Mouse (Mus musculus): ENCODE results near the gene Bag3. TPM values are rescaled to one million over a fixed set of nuclear protein-coding genes. Genes with fewer than 3 reads are reported as not detected.
A peak's percentile ranks its signal among the peaks of the same experiment; 100 is the strongest.

Bag3 gene
- polyA plus RNA-seq, 1 experiment, result 25.4 TPM

DNA sequence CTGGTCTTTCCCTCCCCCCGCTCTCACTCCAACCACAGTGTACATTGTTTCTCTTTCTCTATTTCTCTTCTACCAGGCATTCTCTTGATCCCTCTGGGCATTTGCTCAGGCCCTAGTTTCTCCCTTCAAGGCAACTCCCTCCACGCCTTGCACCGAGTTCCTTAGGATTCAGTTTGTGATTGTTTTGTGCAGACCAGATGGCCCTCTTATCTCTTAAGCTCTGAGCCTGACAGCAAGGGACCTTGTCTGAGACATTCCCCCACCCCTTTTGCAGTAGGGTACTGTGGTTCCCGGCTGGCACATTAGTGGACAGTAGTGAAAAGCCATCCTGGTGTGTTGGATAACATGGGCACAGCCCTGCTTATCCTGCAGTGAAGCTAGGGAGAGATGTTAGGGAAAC lies 19.1 kb downstream of the Bag3 start:
- H3K4me3 ChIP-seq (ENCODE audit: insufficient read depth, low read length), result no peak overlapping the region

DNA sequence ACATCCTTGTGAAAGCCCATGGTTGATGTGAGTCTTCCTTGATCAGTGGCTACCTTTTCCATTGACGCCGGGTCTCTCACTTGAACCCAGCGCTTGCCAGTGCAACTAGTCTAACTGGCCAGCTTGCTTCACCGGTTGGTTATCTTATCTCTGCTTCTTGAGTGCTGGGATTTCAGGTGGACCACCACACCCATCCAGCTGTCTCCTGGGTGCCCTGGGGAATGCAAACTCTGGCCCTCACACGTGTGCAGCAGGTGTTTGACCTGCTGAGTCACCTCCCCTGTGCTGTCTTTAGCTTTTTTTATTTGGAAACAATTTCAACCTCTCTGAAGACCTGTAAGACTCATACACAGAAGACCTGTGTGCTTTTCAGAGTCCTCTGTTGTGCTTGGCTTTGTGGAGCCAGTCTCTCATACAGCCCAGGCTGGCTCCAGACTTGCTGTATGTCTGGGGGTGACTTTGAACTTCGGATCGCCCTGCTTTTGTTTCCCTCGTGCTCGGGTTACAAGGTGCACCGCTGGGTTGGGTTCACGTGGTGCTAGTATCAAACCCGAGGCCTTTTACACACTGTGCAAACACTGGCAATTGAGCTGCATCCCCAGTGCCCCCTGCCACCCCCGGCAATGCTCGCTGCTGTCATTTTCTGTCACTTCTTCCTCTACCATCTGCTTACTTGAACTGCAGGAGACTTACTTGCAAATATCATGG lies 19.9 kb downstream of the Bag3 start:
- Histone ChIP-seq H3K4me3 (ENCODE audit: insufficient read depth, low read length) (no peak overlapping the region), H3K4me1 (ENCODE audit: control insufficient read depth, insufficient read depth, low read length) (peaks cover 13% of the 10 kb centered on the region), H3K27ac (ENCODE audit: insufficient read depth, low read depth, low read length) (no peak overlapping the region)
- no peak for TF ChIP-seq POLR2A (IDR thresholded peaks at IDR 0.05; ENCODE audit: borderline replicate concordance, low read depth, low read length)
- TF ChIP-seq CTCF (IDR thresholded peaks at IDR 0.05; ENCODE audit: low read depth, low read length), result no peak

More for the DNA sequence above, 19.1 kb downstream of the Bag3 start:
- H3K27ac ChIP-seq (ENCODE audit: insufficient read depth, low read depth, low read length), result no peak overlapping the region
- TF ChIP-seq POLR2A (IDR thresholded peaks at IDR 0.05; ENCODE audit: borderline replicate concordance, low read depth, low read length) (no peak), CTCF (IDR thresholded peaks at IDR 0.05; ENCODE audit: low read depth, low read length) (no peak)
- peaks cover 21% of the 10 kb centered on the region for H3K4me1 ChIP-seq (ENCODE audit: control insufficient read depth, insufficient read depth, low read length)

DNA sequence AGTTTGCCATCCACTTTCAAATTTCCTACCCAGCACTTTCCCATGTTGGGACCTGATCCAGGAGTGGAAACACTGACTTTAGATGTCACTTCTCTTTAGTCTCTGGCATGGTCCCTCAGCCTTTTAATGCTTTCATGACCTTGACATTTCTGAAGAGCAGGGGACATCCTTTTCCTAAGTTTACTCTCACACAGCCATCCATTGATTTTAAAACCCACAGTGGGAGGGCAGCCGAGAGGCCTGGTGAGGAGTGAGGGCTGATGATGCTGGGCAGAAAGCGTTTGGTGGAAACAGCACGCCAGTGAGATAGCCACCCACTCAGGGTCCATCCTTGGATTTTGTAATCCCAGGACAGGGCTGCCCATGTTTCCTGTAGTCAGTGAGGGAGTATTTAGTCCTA lies 20.5 kb downstream of the Bag3 start:
- Histone ChIP-seq H3K27ac (ENCODE audit: insufficient read depth, low read depth, low read length) (no peak overlapping the region), H3K4me3 (ENCODE audit: insufficient read depth, low read length) (no peak overlapping the region), H3K4me1 (ENCODE audit: control insufficient read depth, insufficient read depth, low read length) (peaks cover 8% of the 10 kb centered on the region)
- TF ChIP-seq CTCF (IDR thresholded peaks at IDR 0.05; ENCODE audit: low read depth, low read length) (no peak), POLR2A (IDR thresholded peaks at IDR 0.05; ENCODE audit: borderline replicate concordance, low read depth, low read length) (no peak)

- H3K4me1 ChIP-seq (ENCODE audit: control insufficient read depth, insufficient read depth, low read length), result peaks cover 7% of the 10 kb centered on the region
- no peak for TF ChIP-seq CTCF (IDR thresholded peaks at IDR 0.05; ENCODE audit: low read depth, low read length)
- no peak for TF ChIP-seq POLR2A (IDR thresholded peaks at IDR 0.05; ENCODE audit: borderline replicate concordance, low read depth, low read length)
- H3K4me3 ChIP-seq (ENCODE audit: insufficient read depth, low read length), result no peak overlapping the region
- no peak overlapping the region for H3K27ac ChIP-seq (ENCODE audit: insufficient read depth, low read depth, low read length)
Measured at GRCm38 (mm10) chr7:128544566-128545262, 21.3 kb downstream of the Bag3 start.

- H3K4me1 ChIP-seq (ENCODE audit: control insufficient read depth, insufficient read depth, low read length), result peaks cover 16% of the 10 kb centered on the region
- H3K27ac ChIP-seq (ENCODE audit: insufficient read depth, low read depth, low read length), result no peak overlapping the region
- TF ChIP-seq CTCF (IDR thresholded peaks at IDR 0.05; ENCODE audit: low read depth, low read length) (no peak), POLR2A (IDR thresholded peaks at IDR 0.05; ENCODE audit: borderline replicate concordance, low read depth, low read length) (no peak)
- H3K4me3 ChIP-seq (ENCODE audit: insufficient read depth, low read length), result no peak overlapping the region
Measured at GRCm38 (mm10) chr7:128546031-128546430, 22.6 kb downstream of the Bag3 start.

DNA sequence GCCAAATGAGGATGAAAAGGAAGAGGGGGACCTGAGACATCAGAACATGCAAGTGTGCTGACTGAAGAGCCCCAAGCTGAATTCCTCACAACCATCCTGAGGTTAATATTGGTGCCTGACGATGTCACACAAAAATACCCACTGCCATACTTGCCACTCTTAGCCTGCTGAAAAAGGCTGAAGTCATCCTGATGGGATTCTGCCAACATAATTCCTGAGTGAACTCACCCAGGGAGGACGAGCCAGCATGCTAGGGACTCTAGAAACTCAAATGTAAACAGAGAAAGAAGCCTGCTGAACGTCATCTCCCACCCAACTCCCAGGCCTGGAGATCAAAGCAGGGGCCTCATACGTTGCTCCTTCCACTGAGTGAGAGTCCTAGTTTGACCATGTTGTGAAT lies 25.7 kb downstream of the Bag3 start:
- H3K4me1 ChIP-seq (ENCODE audit: control insufficient read depth, insufficient read depth, low read length), result peaks cover 27% of the 10 kb centered on the region
- H3K4me3 ChIP-seq (ENCODE audit: insufficient read depth, low read length), result no peak overlapping the region
- no peak for TF ChIP-seq POLR2A (IDR thresholded peaks at IDR 0.05; ENCODE audit: borderline replicate concordance, low read depth, low read length)
- TF ChIP-seq CTCF (IDR thresholded peaks at IDR 0.05; ENCODE audit: low read depth, low read length), result no peak
- no peak overlapping the region for H3K27ac ChIP-seq (ENCODE audit: insufficient read depth, low read depth, low read length)

GRCm38 (mm10) chr7:128550328-128551086 lies 27.1 kb downstream of the Bag3 start:
- Histone ChIP-seq H3K4me3 (ENCODE audit: insufficient read depth, low read length) (no peak overlapping the region), H3K27ac (ENCODE audit: insufficient read depth, low read depth, low read length) (peak overlapping the region; percentile 27; the same call in 1 of the 2 replicates), H3K4me1 (ENCODE audit: control insufficient read depth, insufficient read depth, low read length) (peaks cover 37% of the 10 kb centered on the region)
- TF ChIP-seq CTCF (IDR thresholded peaks at IDR 0.05; ENCODE audit: low read depth, low read length) (no peak), POLR2A (IDR thresholded peaks at IDR 0.05; ENCODE audit: borderline replicate concordance, low read depth, low read length) (no peak)

DNA sequence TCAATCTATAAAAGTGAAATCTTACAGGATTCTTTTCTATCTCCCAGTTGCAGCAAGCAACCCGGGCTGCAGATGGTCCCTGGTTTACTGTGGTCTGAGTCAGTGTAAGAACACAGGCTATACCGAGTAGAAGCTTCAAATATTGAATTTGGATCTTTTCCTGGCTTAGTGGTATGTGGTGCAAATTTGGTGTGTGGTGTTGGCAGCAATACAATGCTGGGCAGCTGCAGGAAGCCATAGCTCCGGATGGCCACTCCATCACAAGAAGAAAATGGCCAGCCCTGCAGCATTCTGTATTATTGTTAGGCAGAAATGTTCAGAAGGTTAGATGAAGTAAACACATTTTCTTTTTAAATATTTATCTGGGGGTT lies 27.7 kb downstream of the Bag3 start:
- peaks cover 37% of the 10 kb centered on the region for H3K4me1 ChIP-seq (ENCODE audit: control insufficient read depth, insufficient read depth, low read length)
- H3K27ac ChIP-seq (ENCODE audit: insufficient read depth, low read depth, low read length), result no peak overlapping the region
- H3K4me3 ChIP-seq (ENCODE audit: insufficient read depth, low read length), result no peak overlapping the region
- TF ChIP-seq POLR2A (IDR thresholded peaks at IDR 0.05; ENCODE audit: borderline replicate concordance, low read depth, low read length), result no peak
- TF ChIP-seq CTCF (IDR thresholded peaks at IDR 0.05; ENCODE audit: low read depth, low read length), result no peak

DNA sequence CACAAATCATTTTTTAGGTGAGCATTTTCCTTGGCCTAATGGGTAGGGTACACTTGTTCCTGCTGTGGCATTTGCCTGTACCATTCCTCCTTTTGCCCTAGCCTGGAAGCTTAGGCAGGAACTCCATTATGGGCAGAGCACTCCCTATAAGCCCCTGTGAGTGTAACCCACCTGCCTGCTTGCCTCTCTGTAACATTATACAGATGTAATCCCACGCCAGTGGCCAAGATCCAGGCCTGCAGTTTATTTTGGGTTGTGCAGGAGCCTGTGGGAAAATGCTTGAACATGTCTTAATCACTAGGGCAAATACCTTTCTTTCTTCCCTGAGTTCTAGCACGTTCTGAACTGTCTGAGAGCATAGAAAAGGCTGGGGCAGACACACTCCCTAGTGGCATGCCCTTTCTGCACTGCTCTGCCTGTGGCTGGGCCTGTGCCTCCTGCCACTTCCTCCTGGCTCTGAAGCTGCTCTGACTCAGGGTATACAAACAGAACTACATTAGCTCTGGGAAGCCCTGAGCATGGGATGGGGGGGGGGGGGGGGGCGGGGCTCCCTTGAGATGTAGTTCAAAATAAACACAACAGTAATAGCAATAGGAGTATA lies 29.8 kb downstream of the Bag3 start:
- Histone ChIP-seq H3K4me3 (ENCODE audit: insufficient read depth, low read length) (no peak overlapping the region), H3K27ac (ENCODE audit: insufficient read depth, low read depth, low read length) (peak overlapping the region; percentile 29), H3K4me1 (ENCODE audit: control insufficient read depth, insufficient read depth, low read length) (peaks cover 37% of the 10 kb centered on the region)
- TF ChIP-seq POLR2A (IDR thresholded peaks at IDR 0.05; ENCODE audit: borderline replicate concordance, low read depth, low read length), result no peak
- no peak for TF ChIP-seq CTCF (IDR thresholded peaks at IDR 0.05; ENCODE audit: low read depth, low read length)

All from bone marrow macrophage, adult 2 months (primary cell).